Mouse (Mus musculus): ENCODE results near the gene Plcd1.
A peak's percentile ranks its signal among the peaks of the same experiment; 100 is the strongest.

Gene Plcd1

GRCm38 (mm10) chr9:119055336-119055735, 38.0 kb downstream of the Plcd1 start:
- no peak for ATAC-seq (ENCODE audit: low TSS enrichment)

- peak; percentile 62 for ATAC-seq (ENCODE audit: low TSS enrichment)
Measured at GRCm38 (mm10) chr9:119053964-119054576, 39.2 kb downstream of the Plcd1 start.

- ATAC-seq (ENCODE audit: low TSS enrichment) = peak; percentile 54; the same call in 1 of the 2 replicates
Measured at GRCm38 (mm10) chr9:119052154-119052944, 41.0 kb downstream of the Plcd1 start, which contains the start of gene Vill. Vill (plus strand) TSS chr9:119052778.

GRCm38 (mm10) chr9:119051158-119051557, 42.1 kb downstream of the Plcd1 start:
- no peak for ATAC-seq (ENCODE audit: low TSS enrichment)

- ATAC-seq (ENCODE audit: low TSS enrichment) = no peak
Measured at GRCm38 (mm10) chr9:119048182-119048903, 45.0 kb downstream of the Plcd1 start.

- no peak for ATAC-seq (ENCODE audit: low TSS enrichment)
Measured at GRCm38 (mm10) chr9:119040101-119040775, 53.1 kb downstream of the Plcd1 start.

GRCm38 (mm10) chr9:119038574-119038973, 54.7 kb downstream of the Plcd1 start:
- ATAC-seq (ENCODE audit: low TSS enrichment) = no peak

- peak; percentile 71 for ATAC-seq (ENCODE audit: low TSS enrichment)
Measured at GRCm38 (mm10) chr9:119037076-119037730, 56.1 kb downstream of the Plcd1 start.

GRCm38 (mm10) chr9:119035836-119036235, 57.5 kb downstream of the Plcd1 start:
- ATAC-seq (ENCODE audit: low TSS enrichment) = no peak

- no peak for ATAC-seq (ENCODE audit: low TSS enrichment)
Measured at GRCm38 (mm10) chr9:119034676-119035665, 58.3 kb downstream of the Plcd1 start.

GRCm38 (mm10) chr9:119034069-119034468, 59.2 kb downstream of the Plcd1 start:
- no peak for ATAC-seq (ENCODE audit: low TSS enrichment)

GRCm38 (mm10) chr9:119033111-119033921, 60.0 kb downstream of the Plcd1 start:
- ATAC-seq (ENCODE audit: low TSS enrichment) = peak; percentile 43

GRCm38 (mm10) chr9:119032538-119032937, 60.8 kb downstream of the Plcd1 start:
- ATAC-seq (ENCODE audit: low TSS enrichment) = no peak

GRCm38 (mm10) chr9:119031772-119032171, 61.5 kb downstream of the Plcd1 start:
- ATAC-seq (ENCODE audit: low TSS enrichment) = no peak

GRCm38 (mm10) chr9:119031038-119031437, 62.3 kb downstream of the Plcd1 start:
- ATAC-seq (ENCODE audit: low TSS enrichment) = no peak

- peak; percentile 45 for ATAC-seq (ENCODE audit: low TSS enrichment)
Measured at GRCm38 (mm10) chr9:119029568-119029967, 63.7 kb downstream of the Plcd1 start.

GRCm38 (mm10) chr9:119028226-119029195, 64.8 kb downstream of the Plcd1 start:
- ATAC-seq (ENCODE audit: low TSS enrichment) = no peak

- ATAC-seq (ENCODE audit: low TSS enrichment) = no peak
Measured at GRCm38 (mm10) chr9:119027337-119027736, 66.0 kb downstream of the Plcd1 start.
